Mouse (Mus musculus) v-Abl transformed pro-B cells (cell line): ENCODE data around the gene B3galt1.

Experiments used
- in situ Hi-C, 2 experiments: fragments of 400-800 bp; cut with MboI; formaldehyde crosslinking; loops; one replicate each; pipeline ENCODE4 v1.15.1; 2025; ENCODE audit not compliant: unreplicated experiment in 2 of 2

The B3galt1 gene

GRCm38 (mm10) chr2:68021541-68022152 is 456.0 kb downstream of the B3galt1 start:
- in situ Hi-C loops, result no loop called here

- in situ Hi-C loops, result no loop called here
Observed at GRCm38 (mm10) chr2:68028811-68029210, 463.1 kb downstream of the B3galt1 start.

GRCm38 (mm10) chr2:68034711-68035110 is 469.0 kb downstream of the B3galt1 start:
- in situ Hi-C loops, result no loop called here

- in situ Hi-C loops, result no loop called here
Observed at GRCm38 (mm10) chr2:68040752-68041151, 475.1 kb downstream of the B3galt1 start.

GRCm38 (mm10) chr2:68052481-68052880 is 486.8 kb downstream of the B3galt1 start:
- in situ Hi-C loops, result no loop called here

- in situ Hi-C loops, result no loop called here
Observed at GRCm38 (mm10) chr2:68053243-68053642, 487.6 kb downstream of the B3galt1 start.

GRCm38 (mm10) chr2:68061341-68061740 is 495.7 kb downstream of the B3galt1 start:
- in situ Hi-C loops, result no loop called here

- in situ Hi-C loops, result no loop called here
Observed at GRCm38 (mm10) chr2:68079426-68080360, 514.0 kb downstream of the B3galt1 start.

- in situ Hi-C loops, result no loop called here
Observed at GRCm38 (mm10) chr2:68080872-68081280, 515.2 kb downstream of the B3galt1 start.

GRCm38 (mm10) chr2:68084483-68084882 is 518.8 kb downstream of the B3galt1 start:
- in situ Hi-C loops, result no loop called here

GRCm38 (mm10) chr2:68086101-68086500 is 520.4 kb downstream of the B3galt1 start:
- in situ Hi-C loops, result no loop called here

GRCm38 (mm10) chr2:68091559-68091958 is 525.9 kb downstream of the B3galt1 start:
- in situ Hi-C loops, result no loop called here

- in situ Hi-C loops, result no loop called here
Observed at GRCm38 (mm10) chr2:68104641-68105040, 539.0 kb downstream of the B3galt1 start.

GRCm38 (mm10) chr2:68118076-68118475 is 552.4 kb downstream of the B3galt1 start:
- in situ Hi-C loops, result no loop called here

GRCm38 (mm10) chr2:68124751-68125150 is 559.1 kb downstream of the B3galt1 start:
- in situ Hi-C loops, result no loop called here

- in situ Hi-C loops, result no loop called here
Observed at GRCm38 (mm10) chr2:68141094-68141493, 575.4 kb downstream of the B3galt1 start.

GRCm38 (mm10) chr2:68143292-68143691 is 577.6 kb downstream of the B3galt1 start:
- in situ Hi-C loops, result no loop called here

GRCm38 (mm10) chr2:68159751-68160150 is 594.1 kb downstream of the B3galt1 start:
- in situ Hi-C loops, result no loop called here

GRCm38 (mm10) chr2:68160566-68160965 is 594.9 kb downstream of the B3galt1 start:
- in situ Hi-C loops, result no loop called here

- in situ Hi-C loops, result no loop called here
Observed at GRCm38 (mm10) chr2:68162012-68162411, 596.3 kb downstream of the B3galt1 start.

- in situ Hi-C loops, result no loop called here
Observed at GRCm38 (mm10) chr2:68171306-68171705, 605.6 kb downstream of the B3galt1 start.
